Mouse (Mus musculus) adrenal gland, adult 18-20 months (tissue): Measurements from ENCODE around the gene Aldh2. TPM values are rescaled to one million over a fixed set of nuclear protein-coding genes. Genes with fewer than 3 reads are reported as not detected.
"Not testable (repeated sequence)": the region's sequence is repeated elsewhere in the genome, so short reads cannot be mapped to it uniquely, and the experiment has no call there.

ENCODE experiments used
- DNase-seq, 2 experiments: peaks; one replicate each; pipeline ENCODE4 v3.0.0; 2021 to 2022; ENCODE audit warnings: low spot score in 2 of 2
- total RNA-seq, 2 experiments: library from RNA; stranded (reverse); gene quantifications; 1 replicate in 1 of 2; 2 replicates in 1 of 2; pipeline ENCODE4 v1.2.3; 2021

Aldh2 gene
- total RNA-seq, 2 experiments from 2014 or later = 1,017 to 2,323 TPM

- no peak for DNase-seq
Measured at GRCm38 (mm10) chr5:121562436-121562835, 31.2 kb downstream of the Aldh2 start.

GRCm38 (mm10) chr5:121549196-121549595 is 44.4 kb downstream of the Aldh2 start:
- no peak for DNase-seq

GRCm38 (mm10) chr5:121547084-121547483 is 46.5 kb downstream of the Aldh2 start:
- DNase-seq = no peak

DNA sequence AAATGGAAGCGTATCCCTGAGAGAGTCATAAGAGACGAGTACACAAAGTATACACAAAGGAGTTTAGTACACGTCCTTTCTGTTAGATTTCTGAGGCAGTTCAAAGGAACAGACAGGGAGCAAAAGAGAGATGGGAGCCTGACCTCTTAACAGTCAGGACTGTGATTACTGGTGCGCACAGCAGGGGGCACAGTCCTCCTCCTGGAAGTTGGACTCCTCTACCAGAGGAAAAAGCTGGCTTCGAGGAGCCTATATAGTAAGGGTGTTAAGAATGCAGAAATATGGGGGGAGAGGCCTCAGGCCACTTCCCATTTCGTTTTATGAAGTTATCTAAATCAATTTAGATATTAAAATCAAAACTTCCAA is 47.1 kb downstream of the Aldh2 start:
- peak; percentile 25 to 45 for DNase-seq

GRCm38 (mm10) chr5:121545793-121546529 is 47.7 kb downstream of the Aldh2 start, which contains the start of gene Mapkapk5:
Mapkapk5 (minus strand) TSS chr5:121545905.
- DNase-seq = peak; percentile 99 to 100

GRCm38 (mm10) chr5:121544910-121545792 is 48.5 kb downstream of the Aldh2 start, which contains the start of the genes Adam1a and Gm42878:
Adam1a (minus strand) TSS chr5:121545482.
Gm42878 (minus strand) TSS chr5:121545482.
- peak in 1 of 2 experiments; percentile 55 for DNase-seq

DNA sequence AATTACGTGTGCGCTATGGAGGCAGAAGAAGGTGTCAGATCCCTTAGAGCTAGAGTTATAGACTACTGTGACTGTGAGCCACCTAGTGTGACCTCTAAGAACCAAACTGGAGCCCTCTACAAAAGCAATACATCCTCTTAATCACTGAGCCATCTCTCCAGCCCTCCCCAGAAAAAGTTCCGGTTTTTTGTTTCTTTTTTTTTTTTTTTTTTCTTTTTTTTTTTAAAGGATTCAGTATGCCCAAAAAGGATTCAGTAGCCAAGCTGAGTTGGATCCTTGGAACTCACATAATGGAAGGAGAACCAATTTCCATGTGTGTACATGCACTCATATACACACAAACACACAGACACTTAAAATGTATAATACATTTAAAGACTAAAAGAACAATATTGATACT is 50.3 kb downstream of the Aldh2 start:
- DNase-seq = no peak

- DNase-seq = no peak
Measured at GRCm38 (mm10) chr5:121541235-121541634, 52.4 kb downstream of the Aldh2 start.

DNA sequence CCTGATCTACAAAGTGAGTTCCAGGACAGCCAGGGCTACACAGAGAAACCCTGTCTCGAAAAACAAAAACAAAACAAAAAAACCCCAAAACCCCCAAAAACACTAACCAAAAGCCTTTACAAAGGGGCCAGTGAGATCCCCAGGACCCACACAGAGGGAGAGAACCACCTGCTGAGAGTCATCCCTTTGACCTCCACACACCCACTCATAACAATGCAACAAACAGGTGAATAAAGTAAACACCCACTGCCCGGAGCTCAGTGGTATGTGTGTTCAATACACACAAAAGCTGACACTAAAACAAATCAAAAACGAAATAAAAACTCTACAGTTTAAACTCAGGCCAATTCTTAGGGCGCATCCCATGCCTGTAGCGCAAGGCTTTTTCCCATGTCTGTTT is 53.6 kb downstream of the Aldh2 start:
- DNase-seq = no peak

GRCm38 (mm10) chr5:121537588-121537987 is 56.0 kb downstream of the Aldh2 start:
- no peak for DNase-seq

GRCm38 (mm10) chr5:121536921-121537555 is 56.6 kb downstream of the Aldh2 start:
- no peak for DNase-seq

GRCm38 (mm10) chr5:121535116-121535515 is 58.5 kb downstream of the Aldh2 start:
- DNase-seq = no peak

DNA sequence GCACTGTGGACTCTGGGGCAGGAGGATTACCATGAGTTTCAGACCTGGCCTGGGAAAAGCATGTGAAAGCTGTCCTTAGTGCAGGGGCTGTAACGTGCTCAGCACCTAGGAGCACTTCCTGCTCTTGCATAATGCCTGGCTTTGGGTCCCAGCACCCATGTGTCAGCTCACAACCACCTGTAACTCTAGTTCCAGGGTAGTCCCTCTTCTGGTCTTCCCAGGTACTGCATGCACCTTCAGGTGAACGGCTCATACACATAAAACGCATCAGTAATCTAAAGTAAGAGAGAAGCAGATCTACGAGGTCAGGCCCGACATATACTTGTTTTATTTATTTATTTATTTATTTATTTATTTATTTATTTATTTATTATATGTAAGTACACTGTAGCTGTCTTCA is 59.1 kb downstream of the Aldh2 start:
- no peak for DNase-seq

- DNase-seq = peak in 1 of 2 experiments; percentile 40
Measured at GRCm38 (mm10) chr5:121526961-121527360, 66.7 kb downstream of the Aldh2 start.

- peak in 1 of 2 experiments; percentile 25 for DNase-seq
Measured at GRCm38 (mm10) chr5:121526526-121526925, 67.1 kb downstream of the Aldh2 start.

DNA sequence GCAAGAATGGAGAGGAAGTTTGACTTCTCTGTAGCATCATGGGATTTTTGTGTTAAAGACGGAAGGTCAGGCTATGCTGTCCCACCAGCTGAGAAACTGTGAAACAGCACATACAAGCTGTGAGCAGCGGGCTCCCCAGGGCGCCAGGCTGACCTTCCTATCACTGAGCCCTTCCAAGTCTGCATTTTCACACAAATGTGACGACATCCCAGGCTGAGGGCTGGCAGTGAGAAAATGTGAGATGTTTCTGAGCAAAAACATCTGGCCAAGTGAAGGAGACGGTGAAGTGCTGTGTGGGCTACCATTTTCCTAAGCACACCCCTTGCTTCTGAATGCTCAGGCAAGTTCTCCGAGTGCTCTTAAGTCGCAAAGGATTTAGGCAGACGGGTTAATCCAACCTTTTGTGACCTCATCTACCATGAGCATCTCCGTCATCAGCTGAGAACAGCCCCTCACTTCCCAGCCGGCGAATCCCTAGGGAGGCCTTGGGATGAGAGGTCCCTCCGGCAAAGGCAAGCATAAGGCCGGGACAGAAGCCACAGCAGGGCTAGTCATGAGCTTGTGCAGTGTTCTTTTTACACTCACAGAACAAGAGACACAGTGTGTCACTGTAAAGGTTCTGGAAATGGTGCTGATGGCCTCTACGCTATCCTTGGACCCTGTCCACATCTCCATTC is 67.7 kb downstream of the Aldh2 start:
- no peak for DNase-seq

- not testable (repeated sequence) for DNase-seq
Measured at GRCm38 (mm10) chr5:121519758-121520157, 73.9 kb downstream of the Aldh2 start.

DNA sequence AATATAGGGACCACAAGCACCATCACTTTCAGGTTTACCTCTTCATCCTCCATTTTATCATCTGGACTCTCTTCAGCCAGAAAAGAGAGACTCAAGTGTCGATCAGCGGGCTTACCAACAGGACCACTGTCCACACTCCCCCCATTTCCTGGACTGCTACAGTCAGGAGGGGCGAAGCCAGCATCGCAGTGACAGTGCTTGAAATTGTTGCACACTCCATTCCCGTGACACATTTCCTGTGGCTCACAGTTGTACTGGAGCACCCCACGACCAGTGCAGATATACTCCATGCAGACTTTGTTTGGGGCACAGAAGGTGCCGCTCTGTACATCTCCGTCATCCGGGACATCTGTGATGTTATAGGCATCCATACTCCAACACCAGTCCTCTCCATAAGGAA is 74.6 kb downstream of the Aldh2 start:
- no peak for DNase-seq
